Comparison of ENCODE assay signal across 8 mouse cellular contexts in genomic region chr5:33657251-33657786, GRCm38 (mm10). TPM values are rescaled to one million over a fixed set of nuclear protein-coding genes. Genes with fewer than 3 reads are reported as not detected.
DNase-seq lines count a peak whose midpoint lies in the region; ATAC-seq and TF ChIP-seq lines count a peak whose summit lies in the region.

No protein-coding gene starts in this region.

- H3K4me3 ChIP-seq in heart, embryonic 12.5 days, result peak overlapping the region; percentile 74
- H3K4me3 ChIP-seq in olfactory bulb, adult 2 months (ENCODE audit: insufficient read depth, low read depth, low read length), result peak overlapping the region; percentile 61

- H3K36me3 ChIP-seq in heart, embryonic 12.5 days, result peaks cover 46% of the 10 kb centered on the region

- no peak for TF ChIP-seq CTCF in olfactory bulb, adult 2 months (IDR thresholded peaks at IDR 0.05; ENCODE audit: insufficient read depth, low read depth, low read length)

- no peak for DNase-seq in heart, postnatal 4 days
- DNase-seq in ES-CJ7 (ENCODE audit: low read depth, low spot score) (peak; percentile 40), liver (peak; percentile 80)
- no peak for DNase-seq in urinary bladder, postnatal 25 days (ENCODE audit: low spot score)
- no peak for DNase-seq in right cerebral cortex, postnatal 10 days (ENCODE audit: low spot score in 2 of 2)

- H3K27ac ChIP-seq in heart, embryonic 12.5 days (ENCODE audit: poor library complexity, severe bottlenecking), result peak overlapping the region; percentile 82
- peak overlapping the region; percentile 24 for H3K27ac ChIP-seq in olfactory bulb, adult 2 months (ENCODE audit: insufficient read depth, low read depth, low read length)

- WGBS in heart, embryonic 12.5 days, result under 1% methylated on average over 32 of the region's 32 CpGs
- WGBS in olfactory bulb, adult 2 months, result under 1% methylated on average over 32 of the region's 32 CpGs

- peak overlapping the region; percentile 83 for H3K4me2 ChIP-seq in heart, embryonic 12.5 days

- ATAC-seq in heart, embryonic 12.5 days (ENCODE audit: insufficient number of reproducible peaks, low FRiP score), result peak; percentile 40
- ATAC-seq in erythroid progenitor cell, adult 5-6 weeks (replicated peaks; ENCODE audit: low FRiP score, poor library complexity, severe bottlenecking), result peak; percentile 64

- peak overlapping the region; percentile 82 for H3K9ac ChIP-seq in heart, embryonic 12.5 days

- TF ChIP-seq POLR2A in olfactory bulb, adult 2 months (IDR thresholded peaks at IDR 0.05; ENCODE audit: insufficient read depth, low read depth, low read length), result peak; percentile 10; the same call in 1 of the 2 replicates

- H3K4me1 ChIP-seq in heart, embryonic 12.5 days (replicated peaks), result peaks cover 44% of the 10 kb centered on the region
- H3K4me1 ChIP-seq in olfactory bulb, adult 2 months (ENCODE audit: control insufficient read depth, insufficient read depth, low read length), result peaks cover 18% of the 10 kb centered on the region

- no peaks in the 10 kb centered on the region for H3K27me3 ChIP-seq in heart, embryonic 12.5 days (replicated peaks)

- H3K9me3 ChIP-seq in heart, embryonic 12.5 days (replicated peaks), result no peaks in the 10 kb centered on the region

RNA-seq across cellular contexts. Expression of gene Tacc3, which starts 0.6 kb away (rescaled TPM):
- 152 and 163 TPM in 2 replicates for polyA plus RNA-seq in heart, embryonic 12.5 days (2016; fragmentation: Nextera tagmentation; extraction: Ambion mirVana)
- 10 to 100 TPM; 53.3 to 56.9 TPM for total RNA-seq in heart, postnatal 4 days (2021)
- total RNA-seq in erythroid progenitor cell, adult 5-6 weeks (2015; ENCODE audit: low replicate concordance), result 544 and 682 TPM in 2 replicates
- 404 and 639 TPM in 2 replicates for total RNA-seq in erythroid progenitor cell, adult 5-6 weeks (2017; ENCODE audit: low replicate concordance)
- polyA plus RNA-seq in olfactory bulb, adult 2 months (2012; ENCODE audit: insufficient read depth, insufficient read length, low replicate concordance, missing spikeins), result not detected in 2 replicates

RNA-seq across cellular contexts. Expression of gene Tmem129, which starts 0.9 kb away (rescaled TPM):
- polyA plus RNA-seq in heart, embryonic 12.5 days (2016; fragmentation: Nextera tagmentation; extraction: Ambion mirVana), result 34.3 and 34.9 TPM in 2 replicates
- total RNA-seq in heart, postnatal 4 days (2021), result 10 to 100 TPM; 16.0 to 19.2 TPM
- total RNA-seq in erythroid progenitor cell, adult 5-6 weeks (2015; ENCODE audit: low replicate concordance), result 44.4 and 49.4 TPM in 2 replicates
- 28.2 and 37.7 TPM in 2 replicates for total RNA-seq in erythroid progenitor cell, adult 5-6 weeks (2017; ENCODE audit: low replicate concordance)
- polyA plus RNA-seq in olfactory bulb, adult 2 months (2012; ENCODE audit: insufficient read depth, insufficient read length, low replicate concordance, missing spikeins), result not detected in 2 replicates

RNA-seq across cellular contexts. Expression of gene Slbp, which starts 4.9 kb away (rescaled TPM):
- 135 and 140 TPM in 2 replicates for polyA plus RNA-seq in heart, embryonic 12.5 days (2016; fragmentation: Nextera tagmentation; extraction: Ambion mirVana)
- 10 to 100 TPM; 33.4 to 41.5 TPM for total RNA-seq in heart, postnatal 4 days (2021)
- 377 and 483 TPM in 2 replicates for total RNA-seq in erythroid progenitor cell, adult 5-6 weeks (2015; ENCODE audit: low replicate concordance)
- total RNA-seq in erythroid progenitor cell, adult 5-6 weeks (2017; ENCODE audit: low replicate concordance), result 503 and 597 TPM in 2 replicates
- polyA plus RNA-seq in olfactory bulb, adult 2 months (2012; ENCODE audit: insufficient read depth, insufficient read length, low replicate concordance, missing spikeins), result not detected in 2 replicates

RNA-seq across cellular contexts. Expression of gene Gm9903, which starts 27.6 kb away (rescaled TPM):
- polyA plus RNA-seq in heart, embryonic 12.5 days (2016; fragmentation: Nextera tagmentation; extraction: Ambion mirVana), result 0.73 and 1.0 TPM in 2 replicates
- total RNA-seq in heart, postnatal 4 days (2021), result 1 to 10 TPM; 1.2 to 1.5 TPM
- not detected in 2 replicates for total RNA-seq in erythroid progenitor cell, adult 5-6 weeks (2015; ENCODE audit: low replicate concordance)
- total RNA-seq in erythroid progenitor cell, adult 5-6 weeks (2017; ENCODE audit: low replicate concordance), result 0.77 TPM in 1 of 2 replicates, not detected in the other
- not detected in 2 replicates for polyA plus RNA-seq in olfactory bulb, adult 2 months (2012; ENCODE audit: insufficient read depth, insufficient read length, low replicate concordance, missing spikeins)

RNA-seq across cellular contexts. Expression of gene Fam53a, which starts 27.9 kb away (rescaled TPM):
- 52.9 and 53.5 TPM in 2 replicates for polyA plus RNA-seq in heart, embryonic 12.5 days (2016; fragmentation: Nextera tagmentation; extraction: Ambion mirVana)
- total RNA-seq in heart, postnatal 4 days (2021), result 10 to 100 TPM; 27.3 to 31.4 TPM
- 8.0 and 9.7 TPM in 2 replicates for total RNA-seq in erythroid progenitor cell, adult 5-6 weeks (2015; ENCODE audit: low replicate concordance)
- total RNA-seq in erythroid progenitor cell, adult 5-6 weeks (2017; ENCODE audit: low replicate concordance), result 3.0 and 29.2 TPM in 2 replicates
- not detected in 2 replicates for polyA plus RNA-seq in olfactory bulb, adult 2 months (2012; ENCODE audit: insufficient read depth, insufficient read length, low replicate concordance, missing spikeins)

Comparison
In these comparisons a context has a peak if more than half of its experiments do, and no peak if none do; other contexts are left out.
1. DNase-seq: peak in ES-CJ7 (single experiment) and liver (single experiment); none in heart, postnatal 4 days (single experiment), urinary bladder, postnatal 25 days (single experiment) and right cerebral cortex, postnatal 10 days (0 of 2).
2. RNA of gene Tacc3, which starts 0.6 kb away (total RNA-seq): 404 to 682 TPM in erythroid progenitor cell, adult 5-6 weeks; 53.3 to 56.9 TPM in heart, postnatal 4 days; every median in the first group is over 4 times any median in the second.
3. RNA of gene Slbp, which starts 4.9 kb away (total RNA-seq): 377 to 597 TPM in erythroid progenitor cell, adult 5-6 weeks; 33.4 to 41.5 TPM in heart, postnatal 4 days; every median in the first group is over 4 times any median in the second.